ENCODE assay signal across 8 mouse cellular contexts in genomic region chr15:100422476-100422875, GRCm38 (mm10). TPM values are rescaled to one million over a fixed set of nuclear protein-coding genes. Genes with fewer than 3 reads are reported as not detected.
A peak's percentile ranks its signal among the peaks of the same experiment; 100 is the strongest.
DNase-seq lines count a peak whose midpoint lies in the region; ATAC-seq lines count a peak whose summit lies in the region.

No protein-coding gene starts in this region.

- peaks cover 23% of the 10 kb centered on the region for H3K27me3 ChIP-seq in forebrain, embryonic 14.5 days (replicated peaks; ENCODE audit: control insufficient read depth, insufficient read depth, low read length)
- peaks cover 38% of the 10 kb centered on the region for H3K27me3 ChIP-seq in liver, embryonic 12.5 days (replicated peaks)
- H3K27me3 ChIP-seq in stomach, embryonic 14.5 days (ENCODE audit: control insufficient read depth, insufficient read depth, low read length), result peaks cover 7% of the 10 kb centered on the region; the same call in 1 of the 2 replicates

- ATAC-seq in forebrain, embryonic 14.5 days, result peak; percentile 73
- peak; percentile 28 for ATAC-seq in liver, embryonic 12.5 days
- ATAC-seq in stomach, embryonic 14.5 days (ENCODE audit: insufficient number of reproducible peaks, insufficient read depth, low FRiP score, low read depth), result peak; percentile 16; the same call in 1 of the 2 replicates

- DNase-seq in adrenal gland, postnatal 36 days, result peak; percentile 59 to 62
- no peak for DNase-seq in adrenal gland, adult 18-20 months (ENCODE audit: low spot score in 2 of 2)
- peak; percentile 39 for DNase-seq in retina, embryonic 14.5 days (ENCODE audit: low spot score)
- DNase-seq in retina, postnatal 1 day, result no peak
- DNase-seq in forebrain, embryonic 14.5 days (ENCODE audit: low spot score), result peak; percentile 33
- DNase-seq in ovary, adult 18-20 months (ENCODE audit: low spot score), result no peak

- no peaks in the 10 kb centered on the region for H3K9me3 ChIP-seq in forebrain, embryonic 14.5 days (replicated peaks; ENCODE audit: control insufficient read depth, low read length)
- H3K9me3 ChIP-seq in liver, embryonic 12.5 days (replicated peaks), result no peaks in the 10 kb centered on the region
- H3K9me3 ChIP-seq in stomach, embryonic 14.5 days (ENCODE audit: control insufficient read depth, low read depth, low read length), result no peaks in the 10 kb centered on the region

- H3K27ac ChIP-seq in forebrain, embryonic 14.5 days (ENCODE audit: low read depth, low read length), result no peak overlapping the region
- H3K27ac ChIP-seq in liver, embryonic 12.5 days, result peak overlapping the region; percentile 99
- no peak overlapping the region for H3K27ac ChIP-seq in stomach, embryonic 14.5 days (ENCODE audit: low read length)

- H3K9ac ChIP-seq in forebrain, embryonic 14.5 days (ENCODE audit: low read length), result peak overlapping the region; percentile 85
- H3K9ac ChIP-seq in liver, embryonic 12.5 days, result peak overlapping the region; percentile 99
- peak overlapping the region; percentile 66 for H3K9ac ChIP-seq in stomach, embryonic 14.5 days (replicated peaks; ENCODE audit: low read depth, low read length)

- H3K4me2 ChIP-seq in forebrain, embryonic 14.5 days (ENCODE audit: low read length), result peak overlapping the region; percentile 69
- H3K4me2 ChIP-seq in liver, embryonic 12.5 days, result peak overlapping the region; percentile 98
- peak overlapping the region; percentile 96 for H3K4me2 ChIP-seq in stomach, embryonic 14.5 days (replicated peaks; ENCODE audit: low read depth, low read length)

- H3K4me3 ChIP-seq in forebrain, embryonic 14.5 days (ENCODE audit: low read depth, low read length), result peak overlapping the region; percentile 93
- peak overlapping the region; percentile 97 for H3K4me3 ChIP-seq in liver, embryonic 12.5 days
- peak overlapping the region; percentile 63 for H3K4me3 ChIP-seq in stomach, embryonic 14.5 days (ENCODE audit: low read depth, low read length)

- WGBS in forebrain, embryonic 14.5 days, result under 1% methylated on average over 33 of the region's 44 CpGs
- WGBS in liver, embryonic 12.5 days (ENCODE audit: insufficient replicate concordance), result under 1% methylated on average over 44 of the region's 44 CpGs
- WGBS in stomach, embryonic 14.5 days, result under 1% methylated on average over 41 of the region's 44 CpGs

- H3K36me3 ChIP-seq in forebrain, embryonic 14.5 days (ENCODE audit: control insufficient read depth, insufficient read depth, low read length), result no peaks in the 10 kb centered on the region
- H3K36me3 ChIP-seq in liver, embryonic 12.5 days, result peaks cover 7% of the 10 kb centered on the region
- no peaks in the 10 kb centered on the region for H3K36me3 ChIP-seq in stomach, embryonic 14.5 days (ENCODE audit: control insufficient read depth, insufficient read depth, low read length)

- peaks cover 12% of the 10 kb centered on the region for H3K4me1 ChIP-seq in forebrain, embryonic 14.5 days (ENCODE audit: control insufficient read depth, insufficient read depth, low read length)
- H3K4me1 ChIP-seq in liver, embryonic 12.5 days, result peaks cover 60% of the 10 kb centered on the region
- peaks cover 15% of the 10 kb centered on the region; the same call in 1 of the 2 replicates for H3K4me1 ChIP-seq in stomach, embryonic 14.5 days (ENCODE audit: control insufficient read depth, insufficient read depth, low read length)

RNA-seq across cellular contexts. Expression of gene Gm5475, which starts 0.5 kb away (rescaled TPM):
- total RNA-seq in adrenal gland, postnatal 36 days (2021), result not detected
- not detected for total RNA-seq in adrenal gland, adult 18-20 months (2021)
- 0.07 TPM in 1 of 2 replicates, not detected in the other for polyA plus RNA-seq in forebrain, embryonic 14.5 days (2014; fragmentation: Nextera tagmentation; extraction: Ambion mirVana)
- polyA plus RNA-seq in liver, embryonic 12.5 days (2016; fragmentation: Nextera tagmentation; extraction: Ambion mirVana), result 0.06 and 0.08 TPM in 2 replicates
- polyA plus RNA-seq in stomach, embryonic 14.5 days (2014; fragmentation: Nextera tagmentation; extraction: Ambion mirVana), result not detected in 2 replicates

RNA-seq across cellular contexts. Expression of gene Slc11a2, which starts 2.4 kb away (rescaled TPM):
- 100 to 1,000 TPM in 1 of 2 experiments, 10 to 100 TPM in 1; 98.5 to 112 TPM for total RNA-seq in adrenal gland, postnatal 36 days (2021)
- 100 to 1,000 TPM; 110 to 132 TPM for total RNA-seq in adrenal gland, adult 18-20 months (2021)
- polyA plus RNA-seq in forebrain, embryonic 14.5 days (2014; fragmentation: Nextera tagmentation; extraction: Ambion mirVana), result 15.2 and 17.4 TPM in 2 replicates
- 56.5 and 59.7 TPM in 2 replicates for polyA plus RNA-seq in liver, embryonic 12.5 days (2016; fragmentation: Nextera tagmentation; extraction: Ambion mirVana)
- polyA plus RNA-seq in stomach, embryonic 14.5 days (2014; fragmentation: Nextera tagmentation; extraction: Ambion mirVana), result 13.5 and 18.2 TPM in 2 replicates

RNA-seq across cellular contexts. Expression of gene Letmd1, which starts 46.3 kb away (rescaled TPM):
- 100 to 1,000 TPM; 138 to 150 TPM for total RNA-seq in adrenal gland, postnatal 36 days (2021)
- 100 to 1,000 TPM; 147 to 279 TPM for total RNA-seq in adrenal gland, adult 18-20 months (2021)
- 40.5 and 43.1 TPM in 2 replicates for polyA plus RNA-seq in forebrain, embryonic 14.5 days (2014; fragmentation: Nextera tagmentation; extraction: Ambion mirVana)
- 18.5 and 20.0 TPM in 2 replicates for polyA plus RNA-seq in liver, embryonic 12.5 days (2016; fragmentation: Nextera tagmentation; extraction: Ambion mirVana)
- polyA plus RNA-seq in stomach, embryonic 14.5 days (2014; fragmentation: Nextera tagmentation; extraction: Ambion mirVana), result 29.8 and 30.4 TPM in 2 replicates

RNA-seq across cellular contexts. Expression of gene Higd1c, which starts 58.1 kb away (rescaled TPM):
- total RNA-seq in adrenal gland, postnatal 36 days (2021), result not detected
- not detected for total RNA-seq in adrenal gland, adult 18-20 months (2021)
- not detected in 2 replicates for polyA plus RNA-seq in forebrain, embryonic 14.5 days (2014; fragmentation: Nextera tagmentation; extraction: Ambion mirVana)
- not detected in 2 replicates for polyA plus RNA-seq in liver, embryonic 12.5 days (2016; fragmentation: Nextera tagmentation; extraction: Ambion mirVana)
- polyA plus RNA-seq in stomach, embryonic 14.5 days (2014; fragmentation: Nextera tagmentation; extraction: Ambion mirVana), result not detected in 2 replicates

Comparison
In these comparisons a context has a peak if more than half of its experiments do, and no peak if none do; other contexts are left out.
1. DNase-seq: peak in adrenal gland, postnatal 36 days (2 of 2), retina, embryonic 14.5 days (single experiment) and forebrain, embryonic 14.5 days (single experiment); none in adrenal gland, adult 18-20 months (0 of 2), retina, postnatal 1 day (single experiment) and ovary, adult 18-20 months (single experiment).
2. ATAC-seq: peak in every context shown above with its lines; median percentile 73 in forebrain, embryonic 14.5 days; 28 in liver, embryonic 12.5 days; 16 in stomach, embryonic 14.5 days.
3. Peak in every context shown above with its lines, with median percentiles within 50 percentile points of each other: H3K4me2 ChIP-seq, H3K4me3 ChIP-seq and H3K9ac ChIP-seq.